In genomic region chr9:42206750-42207149, GRCm38 (mm10) we compare ENCODE assay signal across 8 mouse cellular contexts. TPM values are rescaled to one million over a fixed set of nuclear protein-coding genes. Genes with fewer than 3 reads are reported as not detected.
A peak's percentile ranks its signal among the peaks of the same experiment; 100 is the strongest.
DNase-seq lines count a peak whose midpoint lies in the region; ATAC-seq and TF ChIP-seq lines count a peak whose summit lies in the region.
"Had no signal": no experiment of that assay in that cellular context is flagged by ENCODE, and none has a peak within 500 bp of the region (broad histone marks: within the 10 kb centered on the region; RNA-seq: fewer than 3 reads in every experiment).

No protein-coding gene starts in this region.

- WGBS in kidney, adult 2 months = 71% methylated on average over 1 of the region's 1 CpGs
- 49% methylated on average over 1 of the region's 1 CpGs for WGBS in lung, embryonic 16.5 days

- no peak for TF ChIP-seq POLR2A in kidney, adult 2 months (IDR thresholded peaks at IDR 0.05; ENCODE audit: low read depth, low read length)

- peak; percentile 26 for DNase-seq in kidney, adult 2 months
- no peak for DNase-seq in kidney, adult 8-10 months
- DNase-seq in brain, adult 2 months (ENCODE audit: low read depth, low spot score) = peak; percentile 69
- DNase-seq in fibroblast of lung, adult 2 months (ENCODE audit: low read depth) = peak; percentile 65
- DNase-seq in cerebellum, adult 11-12 months = no peak
- DNase-seq: cerebellum, postnatal 14 days had no signal

- no peak overlapping the region for H3K27ac ChIP-seq in kidney, adult 2 months (ENCODE audit: insufficient read depth, low read depth, low read length)
- peak overlapping the region; percentile 75 for H3K27ac ChIP-seq in lung, embryonic 16.5 days (ENCODE audit: low read length)

- peak overlapping the region; percentile 12; the same call in 1 of the 2 replicates for H3K9ac ChIP-seq in lung, embryonic 16.5 days (ENCODE audit: low read length)

- no peaks in the 10 kb centered on the region for H3K27me3 ChIP-seq in kidney, adult 2 months (replicated peaks; ENCODE audit: control insufficient read depth, insufficient read depth, low read length)
- H3K27me3 ChIP-seq in lung, embryonic 16.5 days (ENCODE audit: control insufficient read depth, insufficient read depth, low read depth, low read length) = no peaks in the 10 kb centered on the region

- TF ChIP-seq CTCF in kidney, adult 2 months (conservative IDR thresholded peaks at IDR 0.05; ENCODE audit: insufficient read depth, insufficient read length, low read depth, low read length) = no peak

- no peaks in the 10 kb centered on the region for H3K36me3 ChIP-seq in kidney, adult 2 months (ENCODE audit: control insufficient read depth, insufficient read depth, low read length)
- H3K36me3 ChIP-seq in lung, embryonic 16.5 days (ENCODE audit: control insufficient read depth, insufficient read depth, low read length) = no peaks in the 10 kb centered on the region

- H3K4me2 ChIP-seq in lung, embryonic 16.5 days (ENCODE audit: low read depth, low read length) = no peak overlapping the region

- H3K4me3 ChIP-seq in kidney, adult 2 months (ENCODE audit: insufficient read depth, low read depth, low read length) = no peak overlapping the region
- H3K4me3 ChIP-seq in lung, embryonic 16.5 days (ENCODE audit: low read length) = no peak overlapping the region

- no peaks in the 10 kb centered on the region for H3K9me3 ChIP-seq in lung, embryonic 16.5 days (ENCODE audit: control insufficient read depth, low read length)

- no peaks in the 10 kb centered on the region for H3K4me1 ChIP-seq in kidney, adult 2 months (ENCODE audit: control insufficient read depth, insufficient read depth, low read length)
- H3K4me1 ChIP-seq in lung, embryonic 16.5 days (replicated peaks; ENCODE audit: control insufficient read depth, insufficient read depth, low read length) = peaks cover 11% of the 10 kb centered on the region

- peak; percentile 92 for ATAC-seq in lung, embryonic 16.5 days (ENCODE audit: low read depth)
- no peak for ATAC-seq in inflammation-experienced regulatory T-cells, adult 6 months

RNA-seq across cellular contexts. Expression of gene Sc5d, which starts 57.3 kb away (rescaled TPM):
- 55.2 and 61.9 TPM in 2 replicates for polyA plus RNA-seq in kidney, adult 2 months (2012; rRNA removed)
- polyA plus RNA-seq in lung, embryonic 16.5 days (2015; fragmentation: Nextera tagmentation; extraction: Ambion mirVana) = 30.3 and 33.2 TPM in 2 replicates
- 10 to 100 TPM; 74.1 to 93.1 (median 90.4) TPM for polyA plus RNA-seq in inflammation-experienced regulatory T-cells, adult 6 months (2017; shearing (Covaris generic))

Comparison
In these comparisons a context has a peak if more than half of its experiments do, and no peak if none do; other contexts are left out.
1. DNase-seq: peak in kidney, adult 2 months (single experiment), brain, adult 2 months (single experiment) and fibroblast of lung, adult 2 months (single experiment); none in kidney, adult 8-10 months (0 of 2) and cerebellum, adult 11-12 months (single experiment).